Mouse (Mus musculus) macrophage (primary cell): ENCODE results near the gene Ostf1. TPM values are rescaled to one million over a fixed set of nuclear protein-coding genes. Genes with fewer than 3 reads are reported as not detected.
A peak's percentile ranks its signal among the peaks of the same experiment; 100 is the strongest.

Source experiments
- H3K27ac ChIP-seq: fragments of 350-480 bp; formaldehyde crosslinking; 2 replicates; pipeline ENCODE4 v1.9.0; 2021
- H3K36me3 ChIP-seq: fragments of 350-480 bp; formaldehyde crosslinking; 2 replicates; pipeline ENCODE4 v1.9.0; 2021; ENCODE audit errors: inconsistent target
- H3K4me3 ChIP-seq: fragments of 350-480 bp; formaldehyde crosslinking; 2 replicates; pipeline ENCODE4 v1.9.0; 2021; ENCODE audit errors: inconsistent target
- H3K79me2 ChIP-seq: fragments of 350-480 bp; formaldehyde crosslinking; 2 replicates; pipeline ENCODE4 v1.9.0; 2021; ENCODE audit errors: inconsistent target
- WGBS: methylation state at CpG from one replicate; pipeline ENCODE4 v1.1.7; 2026; ENCODE audit warnings: inconsistent platforms; ENCODE audit not compliant: missing documents; 5-methylcytosine and 5-hydroxymethylcytosine counted together
- polyA plus RNA-seq: library from polyadenylated mRNA; stranded (reverse); fragments of 250-400 nt; gene quantifications from 3 replicates; pipeline ENCODE4 v1.2.4, GENCODE M21; 2018; ENCODE audit warnings: inconsistent platforms

The Ostf1 gene
- polyA plus RNA-seq, 1 experiment from 2014 or later, result 583 TPM

- 60% methylated on average over 13 of the region's 13 CpGs for WGBS
- peak overlapping the region; percentile 25; the same call in 1 of the 2 replicates for H3K27ac ChIP-seq
- H3K79me2 ChIP-seq, result peaks cover 69% of the 10 kb centered on the region
- peaks cover 4% of the 10 kb centered on the region; the same call in 1 of the 2 replicates for H3K36me3 ChIP-seq
- peak overlapping the region; percentile 69 for H3K4me3 ChIP-seq
Measured at GRCm38 (mm10) chr19:18632231-18633185, 885 bp upstream of the Ostf1 start.

GRCm38 (mm10) chr19:18631161-18631643, 421 bp downstream of the Ostf1 start:
- Histone ChIP-seq H3K27ac (peak overlapping the region; percentile 89), H3K4me3 (peak overlapping the region; percentile 69)

GRCm38 (mm10) chr19:18630221-18631119, 1.2 kb downstream of the Ostf1 start:
- Histone ChIP-seq H3K27ac (peak overlapping the region; percentile 89), H3K79me2 (peaks cover 80% of the 10 kb centered on the region), H3K4me3 (peak overlapping the region; percentile 69), H3K36me3 (no peaks in the 10 kb centered on the region)
- WGBS, result 7% methylated on average over 17 of the region's 17 CpGs

More at GRCm38 (mm10) chr19:18631161-18631643, 421 bp downstream of the Ostf1 start:
- Histone ChIP-seq H3K79me2 (peaks cover 75% of the 10 kb centered on the region), H3K36me3 (no peaks in the 10 kb centered on the region; the same call in 1 of the 2 replicates)
- under 1% methylated on average over 40 of the region's 40 CpGs for WGBS

DNA sequence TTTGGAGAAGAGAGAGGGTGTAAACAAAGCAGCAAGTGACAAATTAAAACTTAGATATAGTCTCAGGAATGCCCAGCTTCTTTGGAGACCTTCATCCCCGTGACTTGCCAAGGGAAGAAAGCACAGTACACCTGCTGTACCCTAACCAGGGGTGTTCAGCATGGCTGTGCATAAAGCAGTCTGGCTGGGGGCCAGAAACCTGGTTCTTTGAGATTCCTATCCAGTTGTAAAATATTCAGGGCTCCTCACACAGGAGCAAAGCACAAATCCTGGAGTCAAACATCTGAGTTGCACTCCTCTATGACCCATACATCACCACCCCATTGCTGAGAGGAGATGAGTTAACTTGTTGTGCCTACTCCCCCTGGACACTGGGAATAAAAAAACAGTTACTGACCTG, 2.0 kb downstream of the Ostf1 start:
- Histone ChIP-seq H3K79me2 (peaks cover 88% of the 10 kb centered on the region), H3K27ac (peak overlapping the region; percentile 89), H3K4me3 (peak overlapping the region; percentile 69), H3K36me3 (no peaks in the 10 kb centered on the region)
- WGBS, result 67% methylated on average over 1 of the region's 1 CpGs

DNA sequence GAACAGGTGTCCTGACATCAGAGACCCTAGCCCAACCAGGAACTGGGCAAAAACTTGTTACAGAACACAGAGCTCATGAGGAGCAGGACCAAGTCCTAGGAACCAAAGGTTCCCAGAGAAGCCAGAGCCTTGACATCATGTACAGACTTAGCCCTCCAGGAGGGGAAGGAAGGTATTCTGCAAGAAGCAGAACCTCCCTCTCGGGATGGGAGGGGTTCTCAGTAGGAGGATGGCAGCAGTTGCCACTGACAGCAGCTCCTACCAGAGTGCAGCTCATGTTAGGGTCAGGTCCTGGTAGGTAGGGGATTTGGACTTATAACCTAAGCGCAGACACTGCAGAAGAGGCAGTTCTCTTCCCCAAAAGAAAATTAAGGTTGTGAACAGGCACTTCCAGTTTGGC, 7.7 kb downstream of the Ostf1 start:
- 46% methylated on average over 2 of the region's 2 CpGs for WGBS
- H3K36me3 ChIP-seq, result no peaks in the 10 kb centered on the region
- H3K27ac ChIP-seq, result no peak overlapping the region
- H3K4me3 ChIP-seq, result no peak overlapping the region
- H3K79me2 ChIP-seq, result peaks cover 100% of the 10 kb centered on the region

- no peaks in the 10 kb centered on the region for H3K36me3 ChIP-seq
- no peak overlapping the region for H3K27ac ChIP-seq
- WGBS, result 56% methylated on average over 1 of the region's 1 CpGs
- peaks cover 100% of the 10 kb centered on the region for H3K79me2 ChIP-seq
- no peak overlapping the region for H3K4me3 ChIP-seq
Measured at GRCm38 (mm10) chr19:18619691-18620090, 11.9 kb downstream of the Ostf1 start.

GRCm38 (mm10) chr19:18619060-18619459, 12.6 kb downstream of the Ostf1 start:
- Histone ChIP-seq H3K4me3 (no peak overlapping the region), H3K79me2 (peaks cover 100% of the 10 kb centered on the region), H3K27ac (no peak overlapping the region), H3K36me3 (no peaks in the 10 kb centered on the region)
- WGBS, result 65% methylated on average over 5 of the region's 5 CpGs

DNA sequence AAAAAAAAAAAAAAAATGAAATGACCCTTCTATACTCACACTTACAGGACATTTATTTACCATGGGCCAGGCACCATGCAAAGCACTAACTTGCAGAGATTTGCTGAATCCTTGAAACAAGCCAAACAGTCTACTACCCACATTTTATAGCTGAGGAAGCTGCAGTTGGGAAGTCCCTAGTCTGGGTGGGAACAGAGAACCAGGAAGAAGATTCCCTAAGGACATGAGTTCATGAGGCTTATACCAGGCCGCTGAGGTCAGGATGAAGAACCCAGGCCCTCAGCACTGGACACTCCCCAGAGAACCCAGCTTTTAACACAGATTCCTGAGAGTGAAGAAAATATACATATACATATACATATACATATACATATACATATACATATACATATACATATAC, 14.1 kb downstream of the Ostf1 start:
- Histone ChIP-seq H3K4me3 (no peak overlapping the region), H3K27ac (no peak overlapping the region), H3K79me2 (peaks cover 100% of the 10 kb centered on the region), H3K36me3 (no peaks in the 10 kb centered on the region)
- 100% methylated on average over 1 of the region's 1 CpGs for WGBS

DNA sequence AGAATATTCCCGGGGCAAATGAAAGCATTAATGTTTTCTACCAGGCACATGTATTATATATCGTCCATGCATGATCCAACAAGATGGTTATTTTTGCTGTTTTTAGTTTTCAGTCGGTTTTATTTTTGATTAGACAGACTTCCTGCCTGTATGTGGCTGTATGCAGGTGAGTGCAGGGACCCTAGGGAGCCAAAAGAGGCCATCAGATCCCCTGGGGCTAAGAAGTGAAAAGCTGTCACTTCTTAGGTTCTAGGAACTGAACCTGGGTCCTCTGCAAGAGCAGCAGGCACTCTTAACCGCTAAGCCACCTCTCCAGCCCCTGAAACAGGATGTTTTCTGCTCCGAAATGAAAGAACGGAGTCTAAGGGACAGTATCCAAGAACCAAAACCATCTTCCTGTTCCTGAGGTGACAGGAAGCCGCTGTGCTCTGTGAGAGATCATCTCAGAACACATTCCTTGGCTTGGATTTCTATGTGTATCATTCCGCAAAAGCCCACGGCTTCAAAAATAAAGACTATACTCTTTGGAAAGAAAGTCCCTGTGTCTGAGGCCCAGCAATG, 15.9 kb downstream of the Ostf1 start:
- Histone ChIP-seq H3K27ac (no peak overlapping the region), H3K36me3 (peaks cover 6% of the 10 kb centered on the region), H3K79me2 (peaks cover 100% of the 10 kb centered on the region), H3K4me3 (no peak overlapping the region)
- 39% methylated on average over 9 of the region's 9 CpGs for WGBS

DNA sequence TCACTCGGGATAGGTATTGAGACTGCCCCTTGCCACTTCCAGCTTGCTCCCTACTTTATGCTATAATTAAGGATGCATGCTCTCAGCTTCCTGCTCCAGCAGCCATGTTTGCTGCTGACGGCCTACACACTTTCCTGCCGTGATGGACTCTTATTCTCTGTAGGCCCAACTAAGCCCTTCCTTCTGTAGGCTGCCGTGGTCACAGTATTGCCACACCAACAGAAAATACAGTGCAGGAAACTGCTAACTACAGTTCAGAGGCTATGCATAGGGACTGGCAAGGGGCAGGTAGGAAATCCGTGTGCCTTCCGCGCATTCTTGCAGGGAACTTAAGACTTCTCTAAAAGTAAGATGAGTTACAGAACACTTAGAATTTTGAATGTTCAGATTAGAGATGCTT, 17.3 kb downstream of the Ostf1 start:
- WGBS, result 53% methylated on average over 7 of the region's 7 CpGs
- Histone ChIP-seq H3K36me3 (peaks cover 6% of the 10 kb centered on the region), H3K79me2 (peaks cover 100% of the 10 kb centered on the region), H3K27ac (no peak overlapping the region), H3K4me3 (no peak overlapping the region)

DNA sequence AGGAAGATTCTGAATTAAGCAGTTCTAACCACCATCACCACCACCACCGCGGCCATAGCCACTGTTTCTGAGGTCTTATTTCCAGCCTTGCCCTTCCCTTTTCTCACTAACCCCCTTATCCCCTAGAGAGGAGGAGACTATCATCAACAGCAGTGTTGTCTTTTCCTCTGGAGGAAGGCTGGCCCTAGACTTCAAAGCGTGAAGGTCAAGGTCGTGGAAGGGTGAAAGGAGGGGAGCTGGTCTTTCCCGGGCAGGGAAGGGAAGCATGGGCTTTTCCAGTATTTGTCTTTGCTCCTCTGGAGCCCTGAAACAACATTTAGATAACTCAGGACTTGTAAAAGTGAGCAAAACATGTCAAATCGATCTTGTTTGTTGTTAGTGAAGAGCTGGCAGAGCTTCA, 22.6 kb downstream of the Ostf1 start:
- Histone ChIP-seq H3K79me2 (peaks cover 100% of the 10 kb centered on the region), H3K4me3 (no peak overlapping the region), H3K27ac (no peak overlapping the region), H3K36me3 (peaks cover 14% of the 10 kb centered on the region)
- WGBS, result 76% methylated on average over 6 of the region's 6 CpGs

DNA sequence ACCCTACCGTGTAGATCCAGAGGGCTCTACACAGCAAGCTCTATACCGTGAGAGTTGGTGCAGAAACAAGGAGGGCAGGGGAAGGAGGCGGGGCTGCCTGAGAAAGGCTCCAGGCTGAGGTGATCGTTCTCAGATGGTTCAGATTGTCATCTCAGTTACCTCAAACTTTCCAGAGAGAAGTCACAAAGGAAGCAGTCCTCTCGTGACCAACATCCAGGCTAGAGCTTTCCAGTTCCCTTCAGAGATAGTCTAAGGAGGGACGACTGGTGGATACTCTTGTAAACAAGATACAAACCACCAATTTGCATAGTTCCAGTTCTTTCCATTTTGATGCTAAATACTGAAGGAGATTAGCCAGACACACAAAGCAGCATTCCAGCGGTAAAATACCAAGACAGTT, 23.7 kb downstream of the Ostf1 start:
- Histone ChIP-seq H3K79me2 (peaks cover 100% of the 10 kb centered on the region), H3K4me3 (no peak overlapping the region), H3K27ac (no peak overlapping the region), H3K36me3 (peaks cover 25% of the 10 kb centered on the region)
- 61% methylated on average over 7 of the region's 7 CpGs for WGBS

- WGBS, result 36% methylated on average over 6 of the region's 6 CpGs
- Histone ChIP-seq H3K4me3 (no peak overlapping the region), H3K36me3 (peaks cover 35% of the 10 kb centered on the region)
Measured at GRCm38 (mm10) chr19:18603011-18603410, 28.6 kb downstream of the Ostf1 start.

GRCm38 (mm10) chr19:18600611-18601010, 31.0 kb downstream of the Ostf1 start:
- 92% methylated on average over 8 of the region's 9 CpGs for WGBS
- Histone ChIP-seq H3K27ac (no peak overlapping the region), H3K4me3 (no peak overlapping the region), H3K36me3 (peaks cover 28% of the 10 kb centered on the region), H3K79me2 (peaks cover 100% of the 10 kb centered on the region)

More at GRCm38 (mm10) chr19:18603011-18603410, 28.6 kb downstream of the Ostf1 start:
- Histone ChIP-seq H3K79me2 (peaks cover 100% of the 10 kb centered on the region), H3K27ac (peak overlapping the region; percentile 25; the same call in 1 of the 2 replicates)
